Comparison of ENCODE assay signal across 10 mouse cellular contexts in genomic region chr1:183116946-183117826, GRCm38 (mm10).
DNase-seq lines count a peak whose midpoint lies in the region; ATAC-seq and TF ChIP-seq lines count a peak whose summit lies in the region.
"Had no signal": no experiment of that assay in that cellular context is flagged by ENCODE, and none has a peak within 500 bp of the region (broad histone marks: within the 10 kb centered on the region; RNA-seq: fewer than 3 reads in every experiment).

No protein-coding gene starts in this region.

- H3K4me2 ChIP-seq in liver, embryonic 11.5 days: no peak overlapping the region
- H3K4me2 ChIP-seq in liver, postnatal 0 days (ENCODE audit: low read depth, low read length): no peak overlapping the region
- no peak overlapping the region for H3K4me2 ChIP-seq in heart, embryonic 12.5 days
- no peak overlapping the region for H3K4me2 ChIP-seq in midbrain, embryonic 13.5 days (replicated peaks)

- no peak overlapping the region for H3K9ac ChIP-seq in liver, embryonic 11.5 days (ENCODE audit: low read depth, low read length)
- no peak overlapping the region for H3K9ac ChIP-seq in liver, postnatal 0 days (replicated peaks)
- H3K9ac ChIP-seq in heart, embryonic 12.5 days: no peak overlapping the region
- H3K9ac ChIP-seq in midbrain, embryonic 13.5 days (replicated peaks): no peak overlapping the region

- H3K4me3 ChIP-seq in liver, embryonic 11.5 days (ENCODE audit: low read depth, low read length): no peak overlapping the region
- no peak overlapping the region for H3K4me3 ChIP-seq in liver, postnatal 0 days (ENCODE audit: low read depth, low read length)
- H3K4me3 ChIP-seq in heart, embryonic 12.5 days: no peak overlapping the region
- H3K4me3 ChIP-seq in midbrain, embryonic 13.5 days (replicated peaks): no peak overlapping the region

- 73% methylated on average over 15 of the region's 15 CpGs for WGBS in liver, embryonic 11.5 days
- 73% methylated on average over 15 of the region's 15 CpGs for WGBS in liver, postnatal 0 days (ENCODE audit: insufficient replicate concordance)
- WGBS in heart, embryonic 12.5 days: 64% methylated on average over 15 of the region's 15 CpGs
- WGBS in midbrain, embryonic 13.5 days: 83% methylated on average over 15 of the region's 15 CpGs

- no peak for TF ChIP-seq EP300 in liver, postnatal 0 days (IDR thresholded peaks at IDR 0.05; ENCODE audit: low read depth)

- TF ChIP-seq CTCF in liver, postnatal 0 days (IDR thresholded peaks at IDR 0.05; ENCODE audit: low read depth): no peak

- no peak overlapping the region; the same call in 1 of the 2 replicates for H3K27ac ChIP-seq in liver, embryonic 11.5 days (ENCODE audit: low read depth, low read length)
- H3K27ac ChIP-seq in liver, postnatal 0 days (ENCODE audit: low read depth): no peak overlapping the region
- H3K27ac ChIP-seq in heart, embryonic 12.5 days (ENCODE audit: poor library complexity, severe bottlenecking): no peak overlapping the region
- peak overlapping the region; percentile 35; the same call in 1 of the 2 replicates for H3K27ac ChIP-seq in midbrain, embryonic 13.5 days

- no peaks in the 10 kb centered on the region for H3K27me3 ChIP-seq in liver, embryonic 11.5 days (replicated peaks; ENCODE audit: control insufficient read depth, insufficient read depth, low read length)
- H3K27me3 ChIP-seq in liver, postnatal 0 days (ENCODE audit: insufficient read depth, low read length): no peaks in the 10 kb centered on the region
- H3K27me3 ChIP-seq in heart, embryonic 12.5 days (replicated peaks): no peaks in the 10 kb centered on the region
- H3K27me3 ChIP-seq in midbrain, embryonic 13.5 days: no peaks in the 10 kb centered on the region

- no peaks in the 10 kb centered on the region for H3K36me3 ChIP-seq in liver, embryonic 11.5 days (ENCODE audit: control insufficient read depth, insufficient read depth, low read length)
- H3K36me3 ChIP-seq in liver, postnatal 0 days (replicated peaks; ENCODE audit: insufficient read depth, low read length): no peaks in the 10 kb centered on the region
- H3K36me3 ChIP-seq in heart, embryonic 12.5 days: no peaks in the 10 kb centered on the region
- H3K36me3 ChIP-seq in midbrain, embryonic 13.5 days: no peaks in the 10 kb centered on the region

- no peaks in the 10 kb centered on the region for H3K9me3 ChIP-seq in liver, embryonic 11.5 days (ENCODE audit: control insufficient read depth, low read length)
- no peaks in the 10 kb centered on the region for H3K9me3 ChIP-seq in liver, postnatal 0 days (ENCODE audit: low read length)
- H3K9me3 ChIP-seq in heart, embryonic 12.5 days (replicated peaks): no peaks in the 10 kb centered on the region
- H3K9me3 ChIP-seq in midbrain, embryonic 13.5 days: no peaks in the 10 kb centered on the region

- H3K4me1 ChIP-seq in liver, embryonic 11.5 days (replicated peaks; ENCODE audit: control insufficient read depth, insufficient read depth, low read length): peaks cover 7% of the 10 kb centered on the region
- no peaks in the 10 kb centered on the region for H3K4me1 ChIP-seq in liver, postnatal 0 days (ENCODE audit: insufficient read depth)
- peaks cover 44% of the 10 kb centered on the region for H3K4me1 ChIP-seq in heart, embryonic 12.5 days (replicated peaks)
- H3K4me1 ChIP-seq in midbrain, embryonic 13.5 days (replicated peaks): peaks cover 28% of the 10 kb centered on the region

- ATAC-seq in cerebellum, adult (ENCODE audit: insufficient number of reproducible peaks, low FRiP score, low TSS enrichment): peak; percentile 33; the same call in 1 of the 2 replicates
- ATAC-seq in liver, embryonic 11.5 days (replicated peaks; ENCODE audit: low FRiP score): peak; percentile 49; the same call in 1 of the 2 replicates
- no peak for ATAC-seq in liver, postnatal 0 days
- peak; percentile 25; the same call in 1 of the 2 replicates for ATAC-seq in heart, embryonic 12.5 days (ENCODE audit: insufficient number of reproducible peaks, low FRiP score)
- ATAC-seq in midbrain, embryonic 13.5 days: peak; percentile 63; the same call in 1 of the 2 replicates
- ATAC-seq: inflammation-experienced regulatory T-cells, adult 6 months had no signal

- no peak for DNase-seq in cerebellum, postnatal 10 days
- DNase-seq in liver, embryonic 11.5 days (ENCODE audit: low spot score): no peak
- no peak for DNase-seq in liver, postnatal 0 days
- DNase-seq in layer of hippocampus, adult 8-10 months (ENCODE audit: low spot score in 2 of 2): no peak
- no peak for DNase-seq in ovary, postnatal 14 days (ENCODE audit: low spot score)
- DNase-seq: cerebellum, adult 11 months had no signal
